Mouse (Mus musculus) T-helper 2 cell (primary cell): ENCODE measurements around the gene Zfp866.

Experiments used
- in situ Hi-C: fragments of 300-600 bp; cut with MboI, MseI; formaldehyde crosslinking; loops from one replicate; pipeline ENCODE4 v1.15.1; 2025; ENCODE audit warnings: high pct_unique_total_duplicates

Gene Zfp866

GRCm38 (mm10) chr8:69790773-69791367 is at the start of gene Zfp866, which contains the start of gene Atp13a1:
Gene Zfp866, minus strand, starts transcription at chr8:69791178.
Gene Atp13a1, plus strand, starts transcription at chr8:69791163.
- in situ Hi-C loops, result no loop called here

DNA sequence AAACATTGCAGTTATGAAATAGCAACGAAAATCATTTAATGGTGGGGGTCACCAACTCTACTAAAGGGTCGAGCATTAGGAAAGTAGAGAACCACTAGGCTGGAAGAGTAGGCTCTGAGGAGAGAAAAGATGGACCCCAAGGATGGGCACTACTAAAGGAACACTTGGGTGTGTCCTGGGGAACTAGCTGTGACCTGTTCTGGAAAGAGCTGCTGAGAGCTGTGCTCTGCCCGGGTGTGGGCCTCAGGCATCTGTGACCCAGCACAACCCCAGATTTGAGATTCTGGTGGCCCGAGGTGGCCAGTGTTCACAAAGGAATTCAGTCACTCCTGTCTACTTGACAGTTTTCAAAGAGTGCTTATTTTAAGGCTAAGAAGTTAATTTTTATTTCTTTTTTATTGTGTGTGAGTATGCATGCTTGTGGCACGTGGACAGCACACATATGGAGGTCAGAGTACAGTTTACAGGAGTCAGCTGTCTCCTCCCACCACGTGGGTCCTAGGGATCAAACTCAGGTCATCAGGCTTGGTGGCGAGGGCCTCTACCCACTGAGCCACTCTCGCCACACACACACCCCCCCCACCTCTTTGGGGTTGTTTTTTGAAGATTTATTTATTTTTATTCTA is 46.2 kb upstream of the Zfp866 start:
- in situ Hi-C loops, result loop anchor here (10.0 kb wide), 1 partner anchor 212 kb away; the partner anchor contains the start of gene Zfp868

DNA sequence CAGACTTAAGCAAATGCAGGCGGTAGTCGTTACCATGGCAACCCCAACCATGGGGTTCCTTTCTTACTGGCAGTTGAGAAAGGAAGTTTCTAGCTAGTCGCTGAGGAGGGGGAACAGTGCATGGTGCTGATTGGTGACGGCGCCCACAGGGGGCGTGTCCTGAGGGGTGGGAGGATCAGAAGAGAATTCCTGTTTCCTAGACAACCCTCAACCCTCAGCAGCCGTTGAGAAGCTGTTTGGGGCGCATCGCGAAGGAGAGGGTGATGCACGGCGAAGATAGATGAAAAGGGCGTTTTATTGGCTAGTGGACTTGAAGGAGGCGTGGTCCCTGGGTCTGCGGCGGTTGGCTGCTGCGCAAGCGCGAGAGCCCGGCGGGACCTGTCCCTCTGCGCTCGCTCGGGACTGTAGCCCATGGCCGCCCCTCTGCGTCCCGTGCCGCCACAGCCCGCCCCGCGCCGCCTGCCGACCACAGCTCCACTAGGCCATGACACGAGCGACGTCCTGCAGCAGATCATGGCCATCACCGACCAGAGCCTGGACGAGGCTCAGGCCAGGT is 41.4 kb upstream of the Zfp866 start, which contains the start of gene Pbx4:
Pbx4 (plus strand) TSS at position 194 of the 556 bp plus-strand sequence.
- in situ Hi-C loops, result loop anchor here (10.0 kb wide), 1 partner anchor 208 kb away; the partner anchor contains the start of gene Zfp868

DNA sequence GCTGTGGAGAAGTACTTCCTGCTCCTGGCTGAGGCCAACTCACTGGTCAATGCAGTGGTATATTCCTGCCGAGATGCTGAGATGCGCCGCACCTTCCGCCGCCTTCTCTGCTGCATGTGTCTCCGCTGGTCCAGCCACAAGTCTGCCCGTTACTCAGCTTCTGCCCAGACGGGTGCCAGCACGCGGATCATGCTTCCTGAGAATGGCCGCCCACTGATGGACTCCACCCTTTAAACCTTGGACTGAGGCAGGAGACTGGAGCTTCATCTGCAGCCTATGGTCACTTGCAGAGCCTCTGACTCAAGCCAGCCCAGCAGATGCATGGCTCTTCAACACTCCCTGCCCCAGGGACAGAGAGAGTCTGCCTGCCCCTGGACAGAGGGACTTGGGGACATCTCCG is 35.4 kb upstream of the Zfp866 start:
- in situ Hi-C loops, result no loop called here

DNA sequence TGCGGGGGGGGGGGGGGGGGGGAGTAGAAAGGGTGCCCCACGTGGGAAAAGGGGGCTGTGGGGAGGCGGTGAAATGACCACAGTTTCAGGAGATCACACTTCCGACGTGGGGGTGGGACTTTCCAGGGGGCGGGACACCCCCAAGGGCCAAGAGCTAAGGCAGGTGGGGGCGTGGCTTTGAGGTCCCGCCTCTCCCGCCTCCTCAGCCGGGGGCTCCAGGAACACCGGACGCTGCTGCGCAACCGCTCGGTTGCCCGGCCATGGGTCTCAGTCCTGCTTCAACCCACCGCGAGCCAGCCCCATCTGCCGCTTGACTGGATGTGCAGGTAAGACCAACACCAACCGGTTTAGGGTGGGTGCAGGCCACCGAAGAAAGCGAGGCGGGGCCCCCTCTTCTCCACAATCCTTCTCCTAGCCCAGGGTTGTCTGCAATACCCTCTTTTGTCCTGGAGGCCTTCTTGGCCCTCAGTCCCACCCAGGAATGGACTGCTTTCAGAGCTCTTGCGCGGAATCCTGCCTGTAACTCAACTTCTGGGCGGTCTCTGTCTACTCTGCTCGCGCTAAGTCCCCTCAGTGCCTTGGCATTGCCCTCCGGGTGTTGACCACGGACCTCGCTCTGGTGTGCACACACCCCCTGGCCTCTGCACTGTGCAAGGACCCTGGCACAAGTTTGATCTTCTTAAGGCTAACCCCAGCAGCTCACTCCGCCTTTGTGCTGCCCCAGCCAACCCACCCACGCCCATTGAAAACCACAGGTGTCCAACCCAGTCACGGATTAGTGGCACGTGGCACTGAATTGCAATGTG is 31.6 kb upstream of the Zfp866 start, which contains the start of gene Lpar2:
Lpar2 (plus strand) TSS at position 44 of the 806 bp plus-strand sequence.
- in situ Hi-C loops, result no loop called here

DNA sequence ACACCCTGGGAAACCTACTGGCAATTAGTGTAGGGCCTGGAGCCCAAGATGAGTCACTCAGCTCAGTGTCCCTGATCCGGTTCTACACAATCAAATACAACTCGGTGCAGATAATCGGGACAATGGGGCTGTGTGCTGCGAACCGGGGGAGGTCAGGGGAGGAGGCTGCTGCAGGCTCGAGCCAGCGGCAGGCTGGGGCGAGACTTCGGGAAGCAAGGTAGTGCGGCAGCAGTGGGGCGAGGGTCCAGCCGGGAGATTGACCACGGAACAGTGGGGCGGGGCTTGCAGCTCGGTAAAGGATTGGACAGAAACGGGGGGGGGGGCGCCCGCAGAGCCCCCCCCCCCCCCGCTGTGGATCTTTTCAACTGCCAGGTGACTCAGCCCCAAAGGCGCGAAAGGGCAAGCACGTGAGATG is 31.0 kb upstream of the Zfp866 start:
- in situ Hi-C loops, result no loop called here

- in situ Hi-C loops, result no loop called here
These were observed 29.5 kb upstream of the Zfp866 start for GRCm38 (mm10) chr8:69820466-69820865.

GRCm38 (mm10) chr8:69815396-69815795 is 24.4 kb upstream of the Zfp866 start:
- in situ Hi-C loops, result no loop called here

DNA sequence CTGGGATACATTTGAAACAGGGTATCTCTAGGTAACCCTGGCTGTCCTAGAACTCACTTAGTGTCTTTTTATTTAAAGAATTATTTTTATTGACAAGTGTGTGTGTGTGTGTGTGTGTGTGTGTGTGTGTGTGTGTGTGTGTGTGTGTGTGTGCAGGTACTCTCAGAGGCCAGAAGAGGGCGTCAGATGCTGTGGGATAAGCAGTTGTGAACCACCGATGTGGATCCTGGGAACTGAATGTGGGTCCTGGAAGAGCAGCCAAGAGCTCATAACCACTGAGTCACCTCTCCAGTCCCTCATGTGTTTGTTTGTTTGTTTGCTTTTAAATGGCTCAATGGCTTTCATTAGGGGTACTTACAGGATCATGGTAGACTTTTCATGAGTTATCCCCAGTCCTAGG is 23.9 kb upstream of the Zfp866 start:
- in situ Hi-C loops, result no loop called here

GRCm38 (mm10) chr8:69809820-69810219 is 18.8 kb upstream of the Zfp866 start:
- in situ Hi-C loops, result no loop called here

GRCm38 (mm10) chr8:69808864-69809403 is 18.0 kb upstream of the Zfp866 start:
- in situ Hi-C loops, result no loop called here

- in situ Hi-C loops, result no loop called here
These were observed 17.3 kb upstream of the Zfp866 start, which contains the start of gene Gmip for GRCm38 (mm10) chr8:69808094-69808863. Gene Gmip, plus strand, starts transcription at chr8:69808679.

GRCm38 (mm10) chr8:69807236-69807635 is 16.3 kb upstream of the Zfp866 start:
- in situ Hi-C loops, result no loop called here

GRCm38 (mm10) chr8:69805491-69805890 is 14.5 kb upstream of the Zfp866 start:
- in situ Hi-C loops, result no loop called here

- in situ Hi-C loops, result no loop called here
These were observed 14.1 kb upstream of the Zfp866 start for GRCm38 (mm10) chr8:69805086-69805485.

- in situ Hi-C loops, result no loop called here
These were observed 13.6 kb upstream of the Zfp866 start for GRCm38 (mm10) chr8:69804537-69804936.

- in situ Hi-C loops, result no loop called here
These were observed 12.4 kb upstream of the Zfp866 start for GRCm38 (mm10) chr8:69803366-69803765.

GRCm38 (mm10) chr8:69802216-69802615 is 11.2 kb upstream of the Zfp866 start:
- in situ Hi-C loops, result no loop called here

- in situ Hi-C loops, result no loop called here
These were observed 10.8 kb upstream of the Zfp866 start for GRCm38 (mm10) chr8:69801796-69802195.

GRCm38 (mm10) chr8:69799946-69800345 is 9.0 kb upstream of the Zfp866 start:
- in situ Hi-C loops, result no loop called here

DNA sequence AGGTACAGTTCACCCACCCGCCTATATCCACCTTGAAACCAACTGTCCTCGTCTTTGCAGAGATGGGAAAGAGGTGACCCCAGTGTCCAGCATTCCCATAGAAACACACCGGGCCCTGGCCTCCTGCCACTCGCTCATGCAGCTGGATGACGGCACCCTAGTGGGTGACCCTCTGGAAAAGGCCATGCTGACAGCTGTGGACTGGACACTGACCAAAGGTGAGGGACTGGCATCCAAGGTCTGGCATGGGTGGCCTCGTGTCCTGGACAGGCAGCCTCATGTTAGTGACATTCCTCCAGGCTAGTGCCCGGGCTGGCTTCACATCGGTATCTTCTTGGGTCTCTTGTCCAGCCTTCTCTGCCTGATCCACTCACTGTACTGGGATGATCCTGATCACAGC is 8.3 kb upstream of the Zfp866 start:
- in situ Hi-C loops, result no loop called here
